Mouse (Mus musculus) ES-E14 (cell line): ENCODE results near the gene Tpr. TPM values are rescaled to one million over a fixed set of nuclear protein-coding genes. Genes with fewer than 3 reads are reported as not detected.

Experiments
- DNase-seq: peaks from one replicate; pipeline ENCODE4 v3.0.0-alpha.2; 2013; ENCODE audit warnings: low read depth, low spot score
- H3K27ac ChIP-seq: 2 replicates; pipeline ENCODE4 v1.5.1; 2012; ENCODE audit warnings: low read depth, mild to moderate bottlenecking, low read length, moderate library complexity, mixed read lengths; ENCODE audit not compliant: poor library complexity, insufficient read depth, severe bottlenecking
- H3K36me3 ChIP-seq: 2 replicates; pipeline ENCODE4 v1.6.1; 2012; ENCODE audit warnings: mild to moderate bottlenecking, low read length, moderate library complexity, mixed read lengths; ENCODE audit not compliant: control insufficient read depth, poor library complexity, insufficient read depth, severe bottlenecking
- H3K4me1 ChIP-seq, 2 experiments: fragments of 150-350 bp in 1 of 2; sonication (generic) in 1 of 2; 2 replicates each; pipeline ENCODE4 v1.6.1; 2012; ENCODE audit warnings: low read length in 2 of 2, mild to moderate bottlenecking in 1 of 2, mixed read lengths in 1 of 2; ENCODE audit not compliant: control insufficient read depth in 2 of 2, insufficient read depth in 2 of 2, poor library complexity in 1 of 2
- H3K4me3 ChIP-seq, 2 experiments: fragments of 150-350 bp in 1 of 2; sonication (generic) in 1 of 2; 2 replicates each; pipeline ENCODE4 v1.5.1; 2012; ENCODE audit warnings: low read length in 2 of 2, low read depth in 1 of 2, mild to moderate bottlenecking in 1 of 2, mixed read lengths in 1 of 2; ENCODE audit not compliant: insufficient read depth in 1 of 2, poor library complexity in 1 of 2, severe bottlenecking in 1 of 2
- H3K9ac ChIP-seq: 2 replicates; pipeline ENCODE4 v1.6.1; 2012; ENCODE audit warnings: low read depth, mild to moderate bottlenecking, low read length, mixed read lengths; ENCODE audit not compliant: poor library complexity, insufficient read depth, severe bottlenecking
- H3K9me3 ChIP-seq: fragments of 150-350 bp; sonication (generic); 2 replicates; pipeline ENCODE4 v1.6.1; 2012; ENCODE audit warnings: low read depth, mild to moderate bottlenecking, low read length; ENCODE audit not compliant: control insufficient read depth, insufficient read depth
- CHD2 ChIP-seq: IDR thresholded peaks from 2 replicates; pipeline ENCODE4 v1.6.1; 2014; ENCODE audit warnings: mild to moderate bottlenecking, low read depth, low read length, inconsistent platforms
- HCFC1 ChIP-seq: IDR thresholded peaks from 2 replicates; pipeline ENCODE4 v1.6.1; 2012; ENCODE audit warnings: low read length, inconsistent platforms, borderline replicate concordance; ENCODE audit not compliant: insufficient read depth
- MAFK ChIP-seq: IDR thresholded peaks from 2 replicates; pipeline ENCODE4 v1.6.1; 2014; ENCODE audit warnings: mild to moderate bottlenecking, low read depth, low read length, inconsistent platforms; ENCODE audit not compliant: insufficient read depth
- ZC3H11A ChIP-seq: IDR thresholded peaks from 2 replicates; pipeline ENCODE4 v1.6.1; 2012; ENCODE audit warnings: low read depth, mild to moderate bottlenecking, inconsistent platforms, low read length, borderline replicate concordance
- ZNF384 ChIP-seq: IDR thresholded peaks from 2 replicates; pipeline ENCODE4 v1.6.1; 2012; ENCODE audit warnings: low read depth, low read length, inconsistent platforms
- in situ Hi-C, 2 experiments: fragments of 600-800 bp; cut with MboI; formaldehyde crosslinking; loops; one replicate each; pipeline ENCODE4 v1.15.1; 2025; ENCODE audit warnings: low sequenced_read_pairs in 2 of 2, inconsistent platforms in 1 of 2; ENCODE audit not compliant: unreplicated experiment in 2 of 2
- total RNA-seq: library from RNA; depleted of rRNA; stranded (reverse); fragments of 300-350 nt; gene quantifications from 2 replicates; pipeline ENCODE4 v1.2.3, GENCODE M21; 2012

Tpr gene
- total RNA-seq, 1 experiment = 271 TPM

DNA sequence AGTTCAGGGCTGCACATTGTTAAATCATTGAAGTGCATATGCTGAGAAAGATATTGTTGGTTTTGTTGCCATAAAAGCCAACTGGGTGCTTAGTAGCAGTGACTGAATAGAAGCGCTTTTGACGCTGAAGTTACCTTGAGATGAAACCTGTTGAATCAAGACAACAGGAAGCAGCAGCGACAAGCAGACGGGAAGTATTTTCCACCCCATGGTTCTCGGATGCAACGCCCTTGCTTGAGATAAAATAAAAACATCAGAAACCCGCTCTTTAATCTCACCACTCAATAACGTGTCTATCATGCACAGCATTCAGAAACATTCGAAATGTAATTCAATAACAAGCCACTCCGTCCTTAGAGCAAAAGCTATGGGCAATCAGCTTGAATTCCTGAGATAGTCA lies 72.7 kb downstream of the Tpr start:
- no peaks in the 10 kb centered on the region for H3K4me1 ChIP-seq
- H3K4me3 ChIP-seq = no peak overlapping the region
- H3K27ac ChIP-seq = no peak overlapping the region
- H3K9ac ChIP-seq = no peak overlapping the region
- in situ Hi-C loops = no loop called here
- no peak for TF ChIP-seq ZNF384
- TF ChIP-seq HCFC1 = no peak
- no peak for TF ChIP-seq MAFK
- no peak for TF ChIP-seq ZC3H11A
- no peaks in the 10 kb centered on the region for H3K36me3 ChIP-seq
- no peak for DNase-seq
- no peaks in the 10 kb centered on the region for H3K9me3 ChIP-seq

DNA sequence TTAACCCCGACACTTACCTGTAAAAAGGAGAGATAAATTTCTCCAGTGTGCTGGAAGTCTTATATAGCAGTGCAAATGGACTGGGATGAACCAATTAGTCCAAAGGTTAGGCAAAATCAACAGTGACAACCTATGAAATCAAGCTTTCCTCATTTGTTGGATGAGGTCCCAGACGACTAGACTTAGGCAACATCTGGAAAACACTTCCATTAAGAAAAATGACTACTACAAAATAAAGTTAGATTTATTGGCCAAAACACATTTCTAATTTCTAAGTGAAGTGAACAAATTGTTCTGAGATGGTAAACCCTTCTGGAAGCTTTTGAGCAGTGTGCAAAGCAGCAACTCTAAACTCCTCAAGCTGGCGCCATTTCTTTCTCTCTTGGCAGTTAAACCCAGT lies 73.5 kb downstream of the Tpr start, which contains the start of gene Prg4:
Prg4 (minus strand) TSS at position 34 of the 400 bp plus-strand sequence.
- DNase-seq = no peak
- TF ChIP-seq ZC3H11A (no peak), CHD2 (no peak), MAFK (no peak), ZNF384 (no peak), HCFC1 (no peak)
- H3K36me3 ChIP-seq = no peaks in the 10 kb centered on the region
- H3K9me3 ChIP-seq = no peaks in the 10 kb centered on the region
- H3K27ac ChIP-seq = no peak within 1 kb of the TSS
- no peak within 1 kb of the TSS for H3K9ac ChIP-seq
- H3K4me3 ChIP-seq = no peak within 1 kb of the TSS
- in situ Hi-C loops = no loop called here
- no peaks in the 10 kb centered on the region for H3K4me1 ChIP-seq

- DNase-seq = no peak
- in situ Hi-C loops = no loop called here
- no peaks in the 10 kb centered on the region for H3K36me3 ChIP-seq
- H3K4me3 ChIP-seq = no peak overlapping the region
- no peaks in the 10 kb centered on the region for H3K9me3 ChIP-seq
- TF ChIP-seq ZC3H11A = no peak
- no peak for TF ChIP-seq HCFC1
- TF ChIP-seq ZNF384 = no peak
- no peak for TF ChIP-seq CHD2
- TF ChIP-seq MAFK = no peak
- H3K27ac ChIP-seq = no peak overlapping the region
- H3K4me1 ChIP-seq = no peaks in the 10 kb centered on the region
- H3K9ac ChIP-seq = no peak overlapping the region
Measured at GRCm38 (mm10) chr1:150469992-150470391, 77.4 kb downstream of the Tpr start.

DNA sequence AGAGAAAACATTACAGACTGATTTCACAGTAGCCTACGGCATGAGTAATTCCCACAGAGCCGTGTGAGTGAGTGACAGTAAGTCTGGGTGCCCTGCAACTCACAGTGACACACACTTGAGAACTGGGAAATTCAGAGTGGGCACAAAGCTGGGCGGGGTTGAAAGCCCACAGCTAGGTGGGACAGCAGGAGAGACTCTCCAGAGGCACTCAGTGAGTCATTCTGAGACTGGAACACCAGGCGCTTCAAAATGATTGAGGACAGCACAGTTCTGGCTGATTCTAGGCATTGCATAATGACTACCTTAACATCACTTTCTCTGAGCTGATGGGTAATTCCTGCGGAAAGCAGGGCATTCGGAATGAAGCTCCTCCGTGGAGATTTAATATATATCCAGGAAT lies 79.9 kb downstream of the Tpr start:
- Histone ChIP-seq H3K36me3 (no peaks in the 10 kb centered on the region), H3K4me3 (no peak overlapping the region), H3K9ac (no peak overlapping the region), H3K9me3 (no peaks in the 10 kb centered on the region), H3K4me1 (no peaks in the 10 kb centered on the region), H3K27ac (no peak overlapping the region)
- TF ChIP-seq MAFK (no peak), ZNF384 (no peak), HCFC1 (no peak), CHD2 (no peak), ZC3H11A (no peak)
- no peak for DNase-seq
- in situ Hi-C loops = no loop called here

DNA sequence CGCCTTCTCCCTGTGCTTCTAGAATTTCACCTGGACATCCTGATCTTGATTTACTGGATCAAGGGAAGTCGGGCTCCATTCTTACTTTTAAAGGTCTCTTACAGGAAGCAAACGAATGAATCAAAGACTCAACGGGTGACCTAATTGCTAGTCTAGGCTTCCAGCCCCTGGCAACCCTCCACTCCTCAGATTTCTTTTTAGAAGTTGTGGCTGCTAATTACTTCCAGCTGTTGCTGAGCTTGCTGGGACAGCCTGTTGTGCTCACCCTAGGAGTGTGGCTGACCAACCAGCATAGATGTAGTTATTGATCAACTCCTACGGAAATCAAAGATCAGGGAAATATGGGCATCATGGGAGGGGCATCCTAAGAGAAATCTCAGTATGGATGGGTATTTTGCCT lies 88.0 kb downstream of the Tpr start:
- Histone ChIP-seq H3K4me1 (no peaks in the 10 kb centered on the region), H3K9ac (no peak overlapping the region), H3K4me3 (no peak overlapping the region), H3K36me3 (no peaks in the 10 kb centered on the region), H3K9me3 (no peaks in the 10 kb centered on the region), H3K27ac (no peak overlapping the region)
- DNase-seq = no peak
- TF ChIP-seq ZNF384 (no peak), ZC3H11A (no peak), CHD2 (no peak), HCFC1 (no peak), MAFK (no peak)
- in situ Hi-C loops = no loop called here
